Mouse (Mus musculus) embryonic facial prominence, embryonic 13.5 days (tissue): ENCODE results near the gene Fhl2. TPM values are rescaled to one million over a fixed set of nuclear protein-coding genes. Genes with fewer than 3 reads are reported as not detected.

ENCODE experiments used
- ATAC-seq: fragments of 200-750 bp; cut with Nextera tagmentation; 2 replicates; pipeline ENCODE4 v1.8.0; 2017; ENCODE audit warnings: low read depth; ENCODE audit not compliant: insufficient number of reproducible peaks, insufficient read depth, low FRiP score, low TSS enrichment
- H3K27ac ChIP-seq: fragments of 300-500 bp; sonication (generic); 2 replicates; pipeline ENCODE4 v1.5.1; 2015; ENCODE audit warnings: moderate library complexity, mild to moderate bottlenecking, inconsistent platforms
- H3K27me3 ChIP-seq: fragments of 300-500 bp; sonication (generic); 2 replicates; pipeline ENCODE4 v1.6.1; 2015; ENCODE audit warnings: mild to moderate bottlenecking, inconsistent platforms
- H3K36me3 ChIP-seq: fragments of 300-500 bp; sonication (generic); 2 replicates; pipeline ENCODE4 v1.6.1; 2015; ENCODE audit warnings: mild to moderate bottlenecking, inconsistent platforms
- H3K4me1 ChIP-seq: fragments of 300-500 bp; sonication (generic); 2 replicates; pipeline ENCODE4 v1.6.1; 2015; ENCODE audit warnings: inconsistent platforms
- H3K4me2 ChIP-seq: fragments of 300-500 bp; sonication (generic); 2 replicates; pipeline ENCODE4 v1.6.1; 2015; ENCODE audit warnings: moderate library complexity, mild to moderate bottlenecking, inconsistent platforms
- H3K4me3 ChIP-seq: fragments of 300-500 bp; sonication (generic); 2 replicates; pipeline ENCODE4 v1.5.1; 2015; ENCODE audit warnings: mild to moderate bottlenecking, inconsistent platforms
- H3K9ac ChIP-seq: fragments of 300-500 bp; sonication (generic); 2 replicates; pipeline ENCODE4 v1.6.1; 2015; ENCODE audit warnings: mild to moderate bottlenecking, inconsistent platforms
- H3K9me3 ChIP-seq: fragments of 300-500 bp; sonication (generic); 2 replicates; pipeline ENCODE4 v1.6.1; 2016; ENCODE audit warnings: inconsistent platforms
- WGBS: fragments of 180-500 bp; shearing (Covaris S2); methylation state at CpG from one replicate; pipeline ENCODE4 v1.1.7; 2015; ENCODE audit warnings: mixed read lengths; 5-methylcytosine and 5-hydroxymethylcytosine counted together
- polyA plus RNA-seq: library from polyadenylated mRNA; unstranded; fragments of >200 nt; fragmentation: Nextera tagmentation; extraction: Ambion mirVana; gene quantifications from 2 replicates; pipeline ENCODE4 v1.2.1, GENCODE M21; 2015

The Fhl2 gene
- 13.3 TPM in 2 replicates for polyA plus RNA-seq

GRCm38 (mm10) chr1:43196661-43197241, at the start of gene Fhl2:
Fhl2 (minus strand) TSS chr1:43196984.
- H3K36me3 ChIP-seq: no peaks in the 10 kb centered on the region
- no peak within 1 kb of the TSS for H3K27ac ChIP-seq
- no peak for ATAC-seq
- H3K27me3 ChIP-seq: no peaks in the 10 kb centered on the region
- no peaks in the 10 kb centered on the region for H3K4me1 ChIP-seq
- no peaks in the 10 kb centered on the region for H3K9me3 ChIP-seq
- no peak within 1 kb of the TSS for H3K4me3 ChIP-seq
- no peak within 1 kb of the TSS for H3K4me2 ChIP-seq
- H3K9ac ChIP-seq: no peak within 1 kb of the TSS
- whole genome bisulfite sequencing: 72% methylated on average over 5 of the region's 5 CpGs

DNA sequence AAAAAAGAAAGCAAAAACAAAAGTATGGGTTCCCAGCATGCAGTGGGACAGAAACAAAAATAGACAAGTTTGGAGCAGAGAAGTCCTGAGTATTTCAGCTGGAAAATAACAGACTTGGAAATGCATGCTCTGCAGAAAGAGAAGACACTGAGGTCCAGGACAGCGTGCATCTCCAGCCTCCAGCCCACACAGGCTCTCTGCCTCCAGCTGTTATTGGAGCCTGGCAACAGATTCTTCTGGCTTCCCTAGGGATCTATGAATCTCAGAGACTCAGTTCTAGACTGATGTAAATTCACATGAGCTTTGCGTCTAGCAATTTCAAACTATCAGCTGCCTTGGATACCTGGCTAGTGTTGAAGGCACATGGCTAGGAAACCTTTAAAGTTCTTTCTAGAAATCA, 48.2 kb upstream of the Fhl2 start:
- Histone ChIP-seq H3K27me3 (no peaks in the 10 kb centered on the region), H3K4me1 (no peaks in the 10 kb centered on the region), H3K9me3 (no peaks in the 10 kb centered on the region), H3K36me3 (no peaks in the 10 kb centered on the region), H3K4me3 (no peak overlapping the region), H3K27ac (no peak overlapping the region), H3K4me2 (no peak overlapping the region), H3K9ac (no peak overlapping the region)
- ATAC-seq: no peak
- 68% methylated on average over 2 of the region's 2 CpGs for WGBS

DNA sequence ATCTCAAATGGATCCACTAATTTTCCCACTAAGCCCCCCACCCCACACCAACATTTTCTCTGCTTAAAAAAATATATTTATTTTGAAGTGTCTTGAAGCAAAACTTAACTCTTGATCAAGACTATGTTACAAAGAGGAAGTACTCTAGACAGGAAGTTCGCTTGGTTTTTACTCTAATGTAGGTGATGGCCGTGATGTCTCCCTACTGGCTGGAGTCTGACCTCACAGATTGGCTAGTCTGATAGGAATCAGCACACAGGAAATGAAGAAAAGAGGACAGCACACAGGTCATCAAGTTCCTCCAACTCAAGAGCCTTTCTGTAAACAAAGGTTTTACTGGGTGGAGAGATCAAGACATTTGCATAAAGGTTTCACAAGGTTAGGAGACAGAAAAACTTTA, 44.4 kb upstream of the Fhl2 start:
- no peak for ATAC-seq
- H3K27me3 ChIP-seq: no peaks in the 10 kb centered on the region
- H3K36me3 ChIP-seq: no peaks in the 10 kb centered on the region
- no peak overlapping the region for H3K4me3 ChIP-seq
- no peak overlapping the region for H3K4me2 ChIP-seq
- 75% methylated on average over 2 of the region's 2 CpGs for WGBS
- H3K9ac ChIP-seq: no peak overlapping the region
- H3K27ac ChIP-seq: no peak overlapping the region
- H3K4me1 ChIP-seq: no peaks in the 10 kb centered on the region
- no peaks in the 10 kb centered on the region for H3K9me3 ChIP-seq

GRCm38 (mm10) chr1:43239796-43240313, 43.1 kb upstream of the Fhl2 start:
- WGBS: 92% methylated on average over 2 of the region's 2 CpGs
- Histone ChIP-seq H3K4me2 (no peak overlapping the region), H3K36me3 (no peaks in the 10 kb centered on the region), H3K4me1 (no peaks in the 10 kb centered on the region), H3K27me3 (no peaks in the 10 kb centered on the region), H3K4me3 (no peak overlapping the region), H3K9me3 (no peaks in the 10 kb centered on the region), H3K9ac (no peak overlapping the region), H3K27ac (no peak overlapping the region)
- no peak for ATAC-seq

DNA sequence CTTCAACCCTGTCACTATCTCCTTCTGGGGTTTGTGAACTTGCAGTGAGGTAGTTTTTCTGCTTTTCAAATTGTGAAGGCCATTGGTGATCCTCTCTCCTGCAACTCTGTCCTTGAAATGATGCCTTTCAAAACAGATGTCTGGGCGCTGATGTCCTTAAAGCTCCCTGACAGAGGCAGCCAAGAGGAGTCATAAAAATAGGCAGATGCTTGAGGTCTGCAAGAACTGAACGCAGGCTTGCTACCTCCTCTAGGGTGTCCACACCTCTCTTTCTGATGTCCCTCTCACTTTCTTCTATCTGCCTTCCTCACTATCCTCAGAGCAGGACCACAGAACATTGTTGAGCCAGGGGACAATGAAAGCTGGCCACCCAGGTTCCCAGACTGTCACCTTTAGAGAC, 41.7 kb upstream of the Fhl2 start:
- Histone ChIP-seq H3K36me3 (no peaks in the 10 kb centered on the region), H3K27ac (no peak overlapping the region), H3K4me3 (no peak overlapping the region), H3K4me2 (no peak overlapping the region), H3K4me1 (no peaks in the 10 kb centered on the region), H3K9ac (no peak overlapping the region), H3K27me3 (no peaks in the 10 kb centered on the region), H3K9me3 (no peaks in the 10 kb centered on the region)
- no peak for ATAC-seq
- WGBS: 84% methylated on average over 2 of the region's 2 CpGs

GRCm38 (mm10) chr1:43237360-43238235, 40.8 kb upstream of the Fhl2 start:
- Histone ChIP-seq H3K4me2 (no peak overlapping the region), H3K4me1 (no peaks in the 10 kb centered on the region), H3K36me3 (no peaks in the 10 kb centered on the region), H3K27ac (no peak overlapping the region), H3K4me3 (no peak overlapping the region), H3K9me3 (no peaks in the 10 kb centered on the region), H3K9ac (no peak overlapping the region), H3K27me3 (no peaks in the 10 kb centered on the region)
- ATAC-seq: no peak
- 76% methylated on average over 3 of the region's 3 CpGs for WGBS

- H3K4me2 ChIP-seq: no peak overlapping the region
- H3K27me3 ChIP-seq: no peaks in the 10 kb centered on the region
- no peak for ATAC-seq
- H3K27ac ChIP-seq: peak overlapping the region; percentile 22; the same call in 1 of the 2 replicates
- H3K9me3 ChIP-seq: no peaks in the 10 kb centered on the region
- no peak overlapping the region for H3K4me3 ChIP-seq
- peaks cover 16% of the 10 kb centered on the region for H3K4me1 ChIP-seq
- 51% methylated on average over 8 of the region's 8 CpGs for WGBS
- no peak overlapping the region for H3K9ac ChIP-seq
- H3K36me3 ChIP-seq: no peaks in the 10 kb centered on the region
Observed at GRCm38 (mm10) chr1:43225531-43226151, 28.9 kb upstream of the Fhl2 start.

- Histone ChIP-seq H3K4me1 (peaks cover 16% of the 10 kb centered on the region), H3K4me3 (no peak overlapping the region), H3K9ac (no peak overlapping the region), H3K27me3 (no peaks in the 10 kb centered on the region), H3K27ac (0 out of 2 replicates have a peak overlapping the region, but pooled peaks have one; percentile 22), H3K36me3 (no peaks in the 10 kb centered on the region), H3K9me3 (no peaks in the 10 kb centered on the region), H3K4me2 (no peak overlapping the region)
- WGBS: 52% methylated on average over 4 of the region's 4 CpGs
- no peak for ATAC-seq
Observed at GRCm38 (mm10) chr1:43224943-43225342, 28.2 kb upstream of the Fhl2 start.

GRCm38 (mm10) chr1:43224171-43224570, 27.4 kb upstream of the Fhl2 start:
- Histone ChIP-seq H3K27ac (no peak overlapping the region), H3K27me3 (no peaks in the 10 kb centered on the region), H3K36me3 (no peaks in the 10 kb centered on the region), H3K4me1 (peaks cover 16% of the 10 kb centered on the region), H3K9me3 (no peaks in the 10 kb centered on the region), H3K9ac (no peak overlapping the region), H3K4me2 (no peak overlapping the region), H3K4me3 (no peak overlapping the region)
- no peak for ATAC-seq
- WGBS: 21% methylated on average over 2 of the region's 2 CpGs

GRCm38 (mm10) chr1:43223097-43223496, 26.3 kb upstream of the Fhl2 start:
- Histone ChIP-seq H3K27me3 (no peaks in the 10 kb centered on the region), H3K9me3 (no peaks in the 10 kb centered on the region), H3K4me1 (peaks cover 16% of the 10 kb centered on the region), H3K36me3 (no peaks in the 10 kb centered on the region), H3K4me3 (no peak overlapping the region), H3K27ac (no peak overlapping the region), H3K9ac (no peak overlapping the region), H3K4me2 (no peak overlapping the region)
- WGBS: 84% methylated on average over 5 of the region's 5 CpGs
- ATAC-seq: no peak

GRCm38 (mm10) chr1:43218016-43218680, 21.4 kb upstream of the Fhl2 start:
- Histone ChIP-seq H3K9ac (no peak overlapping the region), H3K4me1 (no peaks in the 10 kb centered on the region), H3K4me3 (no peak overlapping the region), H3K27ac (no peak overlapping the region), H3K36me3 (no peaks in the 10 kb centered on the region), H3K27me3 (no peaks in the 10 kb centered on the region), H3K4me2 (no peak overlapping the region), H3K9me3 (no peaks in the 10 kb centered on the region)
- WGBS: 93% methylated on average over 3 of the region's 3 CpGs
- ATAC-seq: no peak
